Mouse (Mus musculus): ENCODE results near the gene Ascc1. TPM values are rescaled to one million over a fixed set of nuclear protein-coding genes. Genes with fewer than 3 reads are reported as not detected.

The Ascc1 gene
- total RNA-seq, 2 experiments from 2014 or later = 26.1 to 33.7 TPM

Small RNA genes lying within 50 kb of the gene (microRNA-seq; reads per million reads assigned to microRNA genes)
- 0 to 0.47 reads per million in 2 experiments for gene Mir6906 (ENCODE audit: borderline number of aligned reads in 2 of 2)

Other genes with a start within 250 kb of the Ascc1 start
- 10 to 100 TPM; 43.8 to 55.0 TPM for gene Dnajb12, start 123.2 kb upstream of the Ascc1 start, total RNA-seq (2021)
- 10 to 100 TPM; 29.5 to 69.3 TPM for gene Ddit4, start 51.0 kb upstream of the Ascc1 start, total RNA-seq (2021)
- 10 to 100 TPM; 54.7 to 85.8 TPM for gene Anapc16, start 330 bp downstream of the Ascc1 start, total RNA-seq (2021)
- 10 to 100 TPM; 41.7 to 51.4 TPM for gene Spock2, start 103.4 kb downstream of the Ascc1 start, total RNA-seq (2021)
- under 1 TPM; 0.77 to 0.86 TPM for gene Chst3, start 216.5 kb downstream of the Ascc1 start, total RNA-seq (2021)